Mouse (Mus musculus) neural tube, embryonic 13.5 days (tissue): ENCODE results near the gene Zbtb7a. TPM values are rescaled to one million over a fixed set of nuclear protein-coding genes. Genes with fewer than 3 reads are reported as not detected.

ENCODE experiments used
- ATAC-seq: fragments of 200-750 bp; cut with Nextera tagmentation; 2 replicates; pipeline ENCODE4 v1.8.0; 2017; ENCODE audit warnings: low read depth, mild to moderate bottlenecking, moderate TSS enrichment, moderate library complexity
- H3K27ac ChIP-seq: fragments of 300-500 bp; sonication (generic); replicated peaks from 2 replicates; pipeline ENCODE4 v1.5.1; 2015; ENCODE audit warnings: moderate library complexity, mild to moderate bottlenecking, inconsistent platforms
- H3K27me3 ChIP-seq: fragments of 300-500 bp; sonication (generic); 2 replicates; pipeline ENCODE4 v1.6.1; 2015; ENCODE audit warnings: mild to moderate bottlenecking, inconsistent platforms
- H3K36me3 ChIP-seq: fragments of 300-500 bp; sonication (generic); 2 replicates; pipeline ENCODE4 v1.6.1; 2015; ENCODE audit warnings: mild to moderate bottlenecking, inconsistent platforms
- H3K4me1 ChIP-seq: fragments of 300-500 bp; sonication (generic); replicated peaks from 2 replicates; pipeline ENCODE4 v1.6.1; 2015; ENCODE audit warnings: inconsistent platforms
- H3K4me2 ChIP-seq: fragments of 300-500 bp; sonication (generic); 2 replicates; pipeline ENCODE4 v1.6.1; 2015; ENCODE audit warnings: inconsistent platforms, mild to moderate bottlenecking, moderate library complexity
- H3K4me3 ChIP-seq: fragments of 300-500 bp; sonication (generic); 2 replicates; pipeline ENCODE4 v1.5.1; 2015; ENCODE audit warnings: mild to moderate bottlenecking, inconsistent platforms
- H3K9ac ChIP-seq: fragments of 300-500 bp; sonication (generic); 2 replicates; pipeline ENCODE4 v1.6.1; 2015; ENCODE audit warnings: moderate library complexity, mild to moderate bottlenecking, inconsistent platforms
- H3K9me3 ChIP-seq: fragments of 300-500 bp; sonication (generic); 2 replicates; pipeline ENCODE4 v1.6.1; 2016; ENCODE audit warnings: inconsistent platforms
- WGBS: fragments of 180-500 bp; shearing (Covaris S2); methylation state at CpG from one replicate; pipeline ENCODE4 v1.1.7; 2015; 5-methylcytosine and 5-hydroxymethylcytosine counted together
- polyA plus RNA-seq: library from polyadenylated mRNA; unstranded; fragments of >200 nt; fragmentation: Nextera tagmentation; extraction: Ambion mirVana; gene quantifications from 2 replicates; pipeline ENCODE4 v1.2.1, GENCODE M21; 2015

Gene Zbtb7a
- polyA plus RNA-seq, 1 experiment from 2014 or later: 12.2 TPM

DNA sequence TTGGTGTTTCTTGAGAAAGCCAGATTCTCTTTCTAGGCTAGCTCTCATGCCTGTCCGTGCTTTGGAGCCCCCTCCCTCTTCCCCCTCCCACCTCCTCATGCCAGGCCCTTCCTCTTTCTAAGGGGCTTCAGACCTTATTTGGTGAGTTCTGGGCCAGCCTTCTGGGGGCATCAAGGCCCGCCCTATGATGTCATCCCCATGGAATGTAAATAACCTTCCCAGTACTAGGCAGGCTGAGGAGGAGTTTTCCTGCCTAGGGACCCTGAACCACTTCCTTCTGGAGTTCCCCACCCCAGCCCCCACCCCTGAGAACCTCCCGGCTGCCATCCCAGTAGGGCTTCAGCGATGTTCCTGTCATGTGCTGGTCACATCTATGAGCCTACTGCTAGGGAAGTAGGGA, 49.7 kb downstream of the Zbtb7a start:
- 68% methylated on average over 4 of the region's 4 CpGs for WGBS
- Histone ChIP-seq H3K9me3 (no peaks in the 10 kb centered on the region), H3K4me2 (no peak overlapping the region), H3K27ac (no peak overlapping the region), H3K36me3 (peaks cover 68% of the 10 kb centered on the region), H3K9ac (no peak overlapping the region), H3K4me3 (no peak overlapping the region), H3K27me3 (no peaks in the 10 kb centered on the region), H3K4me1 (peaks cover 40% of the 10 kb centered on the region)
- no peak for ATAC-seq

DNA sequence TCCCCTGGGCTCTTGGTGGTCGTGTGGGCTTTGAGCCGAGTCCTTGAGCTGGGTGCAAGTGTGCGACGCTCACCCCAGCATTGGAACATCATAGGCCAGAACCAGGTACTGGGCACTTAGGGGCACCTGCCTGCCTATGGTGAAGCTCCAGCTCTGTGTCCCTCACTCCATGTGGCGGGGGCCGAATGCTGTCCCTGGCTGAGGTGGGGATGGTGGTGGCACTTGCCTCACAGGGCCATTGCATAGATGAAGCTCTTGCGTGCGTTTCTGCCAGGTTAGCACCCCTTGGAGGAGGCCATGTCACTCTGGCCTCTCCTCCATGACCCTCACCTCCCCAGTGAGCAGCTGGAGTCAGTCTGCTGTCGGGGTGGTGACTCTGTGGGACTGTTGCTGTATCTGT, 52.1 kb downstream of the Zbtb7a start:
- Histone ChIP-seq H3K36me3 (peaks cover 61% of the 10 kb centered on the region), H3K9me3 (no peaks in the 10 kb centered on the region)
- WGBS: 97% methylated on average over 9 of the region's 9 CpGs

DNA sequence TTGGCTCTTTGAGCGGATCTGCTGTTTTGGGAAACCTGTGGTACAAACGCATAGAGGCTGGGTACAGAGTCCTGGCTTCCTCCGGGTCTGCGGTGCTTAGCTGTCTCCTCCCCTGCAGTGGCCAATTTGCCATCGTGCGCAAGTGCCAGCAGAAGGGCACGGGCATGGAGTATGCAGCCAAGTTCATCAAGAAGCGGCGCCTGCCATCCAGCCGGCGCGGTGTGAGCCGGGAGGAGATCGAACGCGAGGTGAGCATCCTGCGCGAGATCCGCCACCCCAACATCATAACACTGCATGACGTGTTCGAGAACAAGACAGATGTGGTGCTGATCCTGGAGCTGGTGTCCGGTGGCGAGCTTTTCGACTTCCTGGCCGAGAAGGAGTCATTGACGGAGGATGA, 54.8 kb downstream of the Zbtb7a start:
- ATAC-seq: no peak
- Histone ChIP-seq H3K4me2 (no peak overlapping the region), H3K9me3 (no peaks in the 10 kb centered on the region), H3K27ac (no peak overlapping the region), H3K4me3 (no peak overlapping the region), H3K27me3 (peaks cover 10% of the 10 kb centered on the region), H3K36me3 (peaks cover 50% of the 10 kb centered on the region), H3K4me1 (peaks cover 28% of the 10 kb centered on the region), H3K9ac (no peak overlapping the region)
- 81% methylated on average over 26 of the region's 26 CpGs for WGBS

More for the DNA sequence above, 52.1 kb downstream of the Zbtb7a start:
- H3K4me1 ChIP-seq: peaks cover 27% of the 10 kb centered on the region
- H3K27me3 ChIP-seq: no peaks in the 10 kb centered on the region
- no peak for ATAC-seq
- H3K4me3 ChIP-seq: no peak overlapping the region
- no peak overlapping the region for H3K9ac ChIP-seq
- H3K4me2 ChIP-seq: no peak overlapping the region
- H3K27ac ChIP-seq: no peak overlapping the region

DNA sequence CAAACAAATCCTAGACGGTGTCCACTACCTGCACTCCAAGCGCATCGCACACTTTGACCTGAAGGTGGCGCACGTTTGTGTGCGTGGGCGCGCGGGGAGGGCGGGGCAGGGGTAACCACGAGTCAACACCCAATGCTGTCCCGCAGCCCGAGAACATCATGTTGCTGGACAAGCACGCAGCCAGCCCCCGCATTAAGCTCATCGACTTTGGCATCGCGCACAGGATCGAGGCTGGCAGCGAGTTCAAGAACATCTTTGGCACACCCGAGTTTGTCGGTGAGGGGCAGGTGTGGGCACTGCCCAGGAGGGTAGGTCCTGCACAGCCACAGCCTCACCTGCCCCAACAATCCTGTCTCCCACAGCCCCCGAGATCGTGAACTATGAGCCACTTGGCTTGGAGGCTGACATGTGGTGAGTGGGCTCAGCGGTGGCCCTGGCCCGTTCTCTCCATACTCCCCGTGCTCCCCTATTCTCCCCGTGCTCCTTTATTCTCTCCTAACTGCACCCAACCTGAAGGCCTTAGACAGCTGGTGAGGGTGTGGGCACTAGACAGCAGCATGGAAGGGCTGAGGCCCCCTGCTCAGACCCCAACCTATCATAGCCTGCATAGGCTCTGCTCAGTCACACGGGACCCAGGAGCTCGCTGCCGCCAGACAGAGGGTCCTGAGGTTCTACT, 55.4 kb downstream of the Zbtb7a start:
- Histone ChIP-seq H3K27me3 (peaks cover 15% of the 10 kb centered on the region), H3K36me3 (peaks cover 44% of the 10 kb centered on the region), H3K4me1 (peaks cover 29% of the 10 kb centered on the region), H3K27ac (no peak overlapping the region), H3K9ac (no peak overlapping the region), H3K4me3 (no peak overlapping the region), H3K4me2 (no peak overlapping the region), H3K9me3 (no peaks in the 10 kb centered on the region)
- 70% methylated on average over 31 of the region's 31 CpGs for WGBS
- no peak for ATAC-seq

DNA sequence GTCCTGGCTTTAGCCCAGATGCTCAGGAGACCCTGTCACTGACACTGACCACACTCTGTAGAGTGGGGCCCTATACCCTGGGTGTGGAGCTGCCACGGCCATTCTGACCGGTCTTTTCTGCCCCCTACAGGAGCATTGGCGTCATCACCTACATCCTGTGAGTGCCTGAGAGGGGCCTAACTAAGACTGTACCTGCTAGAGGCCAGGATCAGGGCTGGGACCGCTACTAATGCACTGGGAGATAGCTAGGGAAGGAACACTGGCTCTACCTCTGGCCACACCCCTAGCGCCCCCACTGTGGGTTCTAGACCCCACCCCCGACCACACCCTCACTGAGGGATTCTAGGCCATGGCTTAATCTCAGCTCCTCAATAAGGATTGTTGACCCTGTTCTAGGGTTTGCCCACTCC, 55.9 kb downstream of the Zbtb7a start:
- H3K9ac ChIP-seq: no peak overlapping the region
- H3K36me3 ChIP-seq: peaks cover 40% of the 10 kb centered on the region
- peaks cover 21% of the 10 kb centered on the region for H3K27me3 ChIP-seq
- no peak overlapping the region for H3K4me2 ChIP-seq
- no peak for ATAC-seq
- WGBS: 82% methylated on average over 6 of the region's 6 CpGs
- no peak overlapping the region for H3K27ac ChIP-seq
- H3K9me3 ChIP-seq: no peaks in the 10 kb centered on the region
- peaks cover 29% of the 10 kb centered on the region for H3K4me1 ChIP-seq
- no peak overlapping the region for H3K4me3 ChIP-seq

DNA sequence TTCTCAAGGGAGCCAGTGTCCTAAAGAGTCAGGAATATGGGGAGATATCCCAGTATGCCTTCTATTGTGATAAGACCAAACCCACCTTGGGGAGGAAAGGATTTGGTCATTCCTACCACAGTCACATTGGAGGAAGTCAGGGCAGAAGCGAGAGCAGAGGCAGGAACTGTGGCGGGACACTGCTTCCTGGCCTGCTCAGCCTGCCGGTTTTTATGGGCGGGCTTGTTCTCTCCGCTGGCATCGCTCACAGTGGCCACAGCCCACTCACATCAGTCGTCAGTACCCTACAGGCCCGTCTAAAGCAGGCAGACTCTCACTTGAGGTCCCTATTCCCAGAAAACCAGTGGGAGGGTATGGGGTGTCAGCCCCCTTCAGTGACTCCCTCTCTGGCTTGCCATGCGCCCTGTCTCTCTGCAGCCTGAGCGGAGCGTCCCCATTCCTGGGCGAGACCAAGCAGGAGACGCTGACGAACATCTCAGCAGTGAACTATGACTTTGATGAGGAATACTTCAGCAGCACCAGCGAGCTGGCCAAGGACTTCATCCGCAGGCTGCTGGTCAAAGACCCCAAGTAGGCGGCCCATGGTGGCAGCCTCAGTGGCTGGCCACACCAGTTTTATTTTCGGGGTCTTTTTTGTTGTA, 56.4 kb downstream of the Zbtb7a start:
- Histone ChIP-seq H3K9me3 (no peaks in the 10 kb centered on the region), H3K9ac (no peak overlapping the region), H3K4me1 (peaks cover 29% of the 10 kb centered on the region), H3K36me3 (peaks cover 37% of the 10 kb centered on the region), H3K4me3 (peak overlapping the region; percentile 60; the same call in 1 of the 2 replicates), H3K27me3 (peaks cover 26% of the 10 kb centered on the region), H3K27ac (peak overlapping the region; percentile 97; the same call in 1 of the 2 replicates), H3K4me2 (peak overlapping the region; percentile 94)
- 89% methylated on average over 18 of the region's 18 CpGs for WGBS
- no peak for ATAC-seq

DNA sequence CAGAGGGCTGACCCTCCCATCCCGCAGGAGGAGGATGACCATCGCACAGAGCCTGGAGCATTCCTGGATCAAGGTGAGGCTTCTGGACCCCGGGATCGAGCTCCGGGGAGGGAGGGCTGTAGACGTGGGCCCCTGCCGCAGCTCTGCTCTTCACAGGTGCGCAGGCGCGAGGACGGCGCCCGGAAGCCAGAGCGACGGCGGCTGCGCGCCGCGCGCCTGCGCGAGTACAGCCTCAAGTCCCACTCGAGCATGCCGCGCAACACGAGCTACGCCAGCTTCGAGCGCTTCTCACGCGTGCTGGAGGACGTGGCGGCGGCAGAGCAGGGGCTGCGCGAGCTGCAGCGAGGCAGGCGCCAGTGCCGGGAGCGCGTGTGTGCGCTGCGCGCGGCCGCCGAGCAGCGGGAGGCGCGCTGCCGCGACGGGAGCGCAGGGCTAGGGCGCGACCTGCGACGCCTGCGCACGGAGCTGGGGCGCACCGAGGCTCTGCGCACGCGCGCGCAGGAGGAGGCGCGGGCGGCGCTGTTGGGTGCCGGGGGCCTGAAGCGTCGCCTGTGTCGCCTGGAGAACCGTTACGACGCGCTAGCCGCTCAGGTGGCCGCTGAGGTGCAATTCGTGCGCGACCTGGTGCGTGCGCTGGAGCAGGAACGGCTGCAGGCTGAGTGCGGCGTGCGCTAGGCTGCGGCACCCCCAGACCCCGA, 57.4 kb downstream of the Zbtb7a start:
- under 1% methylated on average over 93 of the region's 93 CpGs for WGBS
- Histone ChIP-seq H3K9ac (peak overlapping the region; percentile 85), H3K9me3 (no peaks in the 10 kb centered on the region), H3K4me1 (peaks cover 29% of the 10 kb centered on the region), H3K36me3 (peaks cover 28% of the 10 kb centered on the region), H3K4me2 (peak overlapping the region; percentile 94), H3K27me3 (peaks cover 36% of the 10 kb centered on the region), H3K4me3 (peak overlapping the region; percentile 60), H3K27ac (peak overlapping the region; percentile 97)
- ATAC-seq: peak; percentile 89

DNA sequence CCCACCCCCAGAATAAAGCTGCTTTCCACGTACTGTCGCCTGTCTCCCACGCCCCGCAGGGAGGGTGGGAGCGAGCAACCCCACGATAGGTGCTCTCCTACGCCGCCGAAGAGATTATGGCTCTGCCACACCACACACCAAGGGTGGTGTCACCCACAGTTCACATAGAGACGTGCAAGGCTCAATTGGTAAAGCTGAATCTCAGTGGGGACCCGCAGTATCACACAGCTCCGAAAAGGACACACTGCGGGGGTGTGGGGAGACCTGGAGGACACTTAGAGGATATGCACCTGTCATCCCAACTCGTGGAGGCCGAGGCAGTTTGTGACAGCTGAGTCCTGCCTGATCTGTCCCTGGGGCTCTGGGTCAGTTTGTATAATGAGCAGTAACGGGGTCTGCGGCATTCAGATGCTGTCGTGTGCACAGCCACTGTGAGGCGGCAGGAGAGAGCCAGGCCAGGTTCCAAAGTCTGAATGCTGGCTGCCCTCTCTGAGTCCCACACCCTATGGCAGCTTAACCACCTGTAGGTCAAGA, 58.0 kb downstream of the Zbtb7a start:
- Histone ChIP-seq H3K4me1 (peaks cover 29% of the 10 kb centered on the region), H3K27ac (peak overlapping the region; percentile 97), H3K4me2 (peak overlapping the region; percentile 94), H3K27me3 (peaks cover 38% of the 10 kb centered on the region), H3K36me3 (peaks cover 26% of the 10 kb centered on the region), H3K9me3 (no peaks in the 10 kb centered on the region), H3K9ac (peak overlapping the region; percentile 85), H3K4me3 (peak overlapping the region; percentile 60)
- WGBS: 3% methylated on average over 19 of the region's 19 CpGs
- peak; percentile 55 for ATAC-seq

DNA sequence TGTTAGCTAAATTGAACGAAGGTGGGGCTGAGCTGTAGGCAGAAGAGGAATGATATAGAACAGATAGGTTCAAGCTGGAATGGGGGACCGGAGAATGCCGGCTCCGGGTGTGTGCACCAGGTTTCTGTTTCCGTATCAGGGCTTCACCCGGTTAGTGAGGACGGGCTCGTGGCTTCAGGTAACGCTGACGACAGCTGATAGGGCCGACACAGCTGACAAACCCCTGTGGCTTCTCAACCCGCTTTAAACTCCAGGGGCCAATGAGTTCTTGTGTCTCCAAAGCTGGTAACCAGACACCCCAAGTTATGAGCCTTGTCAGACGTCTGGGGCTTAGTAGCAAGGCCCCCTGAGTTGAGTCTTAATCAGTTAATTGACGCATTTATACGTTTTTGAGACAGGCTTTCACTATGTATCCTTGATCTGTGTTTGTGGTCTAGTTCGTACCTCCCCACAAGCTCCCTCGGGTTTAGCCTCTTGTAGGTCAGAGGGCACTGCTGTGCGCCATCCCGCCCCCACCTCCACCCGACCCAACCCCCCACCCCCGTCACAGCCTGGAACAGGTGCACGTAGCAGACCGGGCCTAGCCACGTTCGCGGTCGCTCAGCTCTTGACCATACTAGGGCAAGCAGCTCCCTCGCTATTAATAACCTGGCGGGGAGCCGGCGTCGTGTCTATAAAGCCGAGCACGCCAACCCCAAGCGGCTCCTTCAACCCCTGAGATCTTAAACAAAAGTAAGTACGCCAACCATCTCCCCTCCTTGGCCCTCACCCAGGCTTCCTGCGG, 59.2 kb downstream of the Zbtb7a start:
- no peaks in the 10 kb centered on the region for H3K9me3 ChIP-seq
- H3K36me3 ChIP-seq: peaks cover 19% of the 10 kb centered on the region
- H3K9ac ChIP-seq: peak overlapping the region; percentile 6; the same call in 1 of the 2 replicates
- ATAC-seq: no peak
- peak overlapping the region; percentile 16; the same call in 1 of the 2 replicates for H3K4me2 ChIP-seq
- no peak overlapping the region for H3K27ac ChIP-seq
- H3K27me3 ChIP-seq: peaks cover 43% of the 10 kb centered on the region
- H3K4me1 ChIP-seq: peaks cover 29% of the 10 kb centered on the region
- no peak overlapping the region for H3K4me3 ChIP-seq
- 16% methylated on average over 37 of the region's 37 CpGs for WGBS

DNA sequence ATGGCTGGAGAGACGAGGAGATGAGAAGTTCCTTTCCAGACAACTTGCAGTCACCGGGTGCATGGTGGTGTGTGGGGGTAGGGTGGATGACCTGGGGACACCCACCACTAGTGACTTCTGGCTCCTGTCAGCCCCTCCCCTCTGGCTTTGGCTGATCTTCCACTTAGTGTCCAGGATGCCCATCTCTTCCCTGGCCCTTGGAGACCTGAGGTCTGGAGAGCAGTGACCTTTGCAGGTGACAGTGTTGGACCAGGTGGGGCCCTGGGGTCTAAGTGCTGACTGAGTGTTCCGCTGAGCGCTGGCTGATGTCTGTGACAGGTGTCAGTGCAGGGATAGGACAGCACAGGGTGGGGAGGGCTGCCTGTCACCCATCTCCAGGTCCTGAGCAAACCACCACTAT, 60.3 kb downstream of the Zbtb7a start:
- H3K36me3 ChIP-seq: peaks cover 11% of the 10 kb centered on the region
- no peak overlapping the region for H3K4me2 ChIP-seq
- peaks cover 51% of the 10 kb centered on the region for H3K27me3 ChIP-seq
- no peak overlapping the region for H3K4me3 ChIP-seq
- 79% methylated on average over 4 of the region's 4 CpGs for WGBS
- no peaks in the 10 kb centered on the region for H3K9me3 ChIP-seq
- ATAC-seq: no peak
- H3K9ac ChIP-seq: no peak overlapping the region
- peaks cover 29% of the 10 kb centered on the region for H3K4me1 ChIP-seq
- no peak overlapping the region for H3K27ac ChIP-seq

DNA sequence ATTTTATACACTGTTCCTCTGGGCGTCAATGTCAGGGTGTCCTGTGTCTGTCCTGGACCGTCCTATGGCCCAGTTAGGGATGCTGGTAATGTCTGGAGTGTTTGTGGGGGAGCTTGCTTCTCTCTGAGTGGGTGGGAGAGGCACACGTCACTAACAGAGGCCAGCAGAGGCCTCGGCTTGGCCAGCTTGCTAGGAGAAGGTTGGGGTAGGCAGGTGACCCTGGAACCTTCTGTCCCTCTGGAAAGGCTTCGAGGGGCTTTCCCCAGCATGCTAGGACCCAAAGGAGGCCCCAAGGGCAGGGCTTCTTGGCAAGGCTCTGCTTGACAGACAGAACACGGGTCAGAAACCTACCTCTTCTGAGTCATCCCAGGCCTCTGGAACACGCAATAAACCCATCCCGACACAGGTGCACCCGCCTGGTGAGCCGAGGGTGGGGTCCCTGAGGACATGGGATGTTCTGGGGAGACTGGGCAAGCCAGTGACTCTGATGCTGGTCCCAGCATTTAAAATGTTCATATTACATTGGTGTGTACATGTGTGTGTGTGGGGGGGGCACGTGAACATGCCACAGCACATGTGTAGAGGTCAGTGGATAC, 61.5 kb downstream of the Zbtb7a start:
- Histone ChIP-seq H3K4me1 (peaks cover 25% of the 10 kb centered on the region), H3K27ac (no peak overlapping the region), H3K4me3 (no peak overlapping the region), H3K9me3 (no peaks in the 10 kb centered on the region), H3K9ac (no peak overlapping the region), H3K36me3 (no peaks in the 10 kb centered on the region), H3K27me3 (peaks cover 51% of the 10 kb centered on the region), H3K4me2 (no peak overlapping the region)
- 62% methylated on average over 11 of the region's 11 CpGs for WGBS
- no peak for ATAC-seq
